Mouse (Mus musculus) stomach, postnatal 0 days (tissue): ENCODE results near the gene Zfhx3. TPM values are rescaled to one million over a fixed set of nuclear protein-coding genes. Genes with fewer than 3 reads are reported as not detected.

ENCODE experiments used
- ATAC-seq: fragments of 200-750 bp; cut with Nextera tagmentation; 2 replicates; pipeline ENCODE4 v1.8.0; 2017; ENCODE audit not compliant: low FRiP score, low TSS enrichment
- DNase-seq: peaks from one replicate; pipeline ENCODE4 v3.0.0-alpha.2; 2016; ENCODE audit warnings: low spot score
- H3K27ac ChIP-seq: fragments of 300-500 bp; sonication (generic); replicated peaks from 2 replicates; pipeline ENCODE4 v1.5.1; 2014; ENCODE audit warnings: mild to moderate bottlenecking, control low read depth
- H3K27me3 ChIP-seq: fragments of 300-500 bp; sonication (generic); 2 replicates; pipeline ENCODE4 v1.6.1; 2014; ENCODE audit warnings: low read length; ENCODE audit not compliant: control insufficient read depth, insufficient read depth
- H3K36me3 ChIP-seq: fragments of 300-500 bp; sonication (generic); 2 replicates; pipeline ENCODE4 v1.6.1; 2014; ENCODE audit warnings: low read length, mixed read lengths; ENCODE audit not compliant: control insufficient read depth, insufficient read depth
- H3K4me1 ChIP-seq: fragments of 300-500 bp; sonication (generic); replicated peaks from 2 replicates; pipeline ENCODE4 v1.6.1; 2014; ENCODE audit warnings: antibody characterized with exemption; ENCODE audit not compliant: control insufficient read depth, insufficient read depth
- H3K4me2 ChIP-seq: fragments of 300-500 bp; sonication (generic); replicated peaks from 2 replicates; pipeline ENCODE4 v1.6.1; 2014; ENCODE audit warnings: low read depth, mild to moderate bottlenecking, control low read depth, moderate library complexity
- H3K4me3 ChIP-seq: fragments of 300-500 bp; sonication (generic); 2 replicates; pipeline ENCODE4 v1.5.1; 2014; ENCODE audit warnings: low read depth, low read length, control low read depth
- H3K9ac ChIP-seq: fragments of 300-500 bp; sonication (generic); 2 replicates; pipeline ENCODE4 v1.6.1; 2014; ENCODE audit warnings: mild to moderate bottlenecking, low read length, control low read depth, mixed read lengths
- H3K9me3 ChIP-seq: fragments of 300-500 bp; sonication (generic); 2 replicates; pipeline ENCODE4 v1.6.1; 2016; ENCODE audit warnings: low read length; ENCODE audit not compliant: control insufficient read depth
- CTCF ChIP-seq: IDR thresholded peaks from 2 replicates; pipeline ENCODE4 v1.5.1; 2016; ENCODE audit warnings: antibody characterized with exemption, low read depth, mild to moderate bottlenecking, moderate library complexity
- EP300 ChIP-seq: optimal IDR thresholded peaks from 2 replicates; pipeline ENCODE3; 2016; ENCODE audit warnings: antibody characterized with exemption
- WGBS: fragments of 180-500 bp; shearing (Covaris S2); extraction: QIAGEN DNeasy Blood & Tissue Kit; methylation state at CpG from one replicate; pipeline ENCODE4 v1.1.7; 2014; 5-methylcytosine and 5-hydroxymethylcytosine counted together
- polyA plus RNA-seq: library from polyadenylated mRNA; unstranded; fragments of >200 nt; fragmentation: Nextera tagmentation; extraction: Ambion mirVana; gene quantifications from 2 replicates; pipeline ENCODE4 v1.2.1, GENCODE M21; 2015

Zfhx3 gene
- polyA plus RNA-seq, 1 experiment from 2014 or later: 4.6 TPM

GRCm38 (mm10) chr8:108709441-108709840 is 767.0 kb downstream of the Zfhx3 start:
- peak overlapping the region; percentile 65 for H3K27ac ChIP-seq
- no peak overlapping the region for H3K9ac ChIP-seq
- H3K27me3 ChIP-seq: no peaks in the 10 kb centered on the region
- no peak for TF ChIP-seq CTCF
- no peak for TF ChIP-seq EP300
- H3K36me3 ChIP-seq: no peaks in the 10 kb centered on the region
- ATAC-seq: no peak
- no peak overlapping the region for H3K4me3 ChIP-seq
- no peaks in the 10 kb centered on the region for H3K9me3 ChIP-seq
- 53% methylated on average over 2 of the region's 2 CpGs for WGBS
- H3K4me1 ChIP-seq: peaks cover 22% of the 10 kb centered on the region
- H3K4me2 ChIP-seq: no peak overlapping the region; the same call in 1 of the 2 replicates
- no peak for DNase-seq

GRCm38 (mm10) chr8:108709928-108710606 is 767.6 kb downstream of the Zfhx3 start:
- no peak for ATAC-seq
- Histone ChIP-seq H3K4me1 (peaks cover 22% of the 10 kb centered on the region), H3K9me3 (no peaks in the 10 kb centered on the region), H3K4me3 (no peak overlapping the region), H3K4me2 (no peak overlapping the region), H3K27me3 (no peaks in the 10 kb centered on the region), H3K27ac (peak overlapping the region; percentile 45), H3K9ac (no peak overlapping the region), H3K36me3 (no peaks in the 10 kb centered on the region)
- TF ChIP-seq EP300 (no peak), CTCF (no peak)
- WGBS: 49% methylated on average over 13 of the region's 13 CpGs
- no peak for DNase-seq

- H3K4me3 ChIP-seq: no peak overlapping the region
- no peaks in the 10 kb centered on the region for H3K36me3 ChIP-seq
- H3K4me2 ChIP-seq: no peak overlapping the region
- TF ChIP-seq EP300 (no peak), CTCF (no peak)
- no peaks in the 10 kb centered on the region for H3K27me3 ChIP-seq
- no peak for DNase-seq
- peak overlapping the region; percentile 19; the same call in 1 of the 2 replicates for H3K9ac ChIP-seq
- WGBS: 20% methylated on average over 8 of the region's 8 CpGs
- peak overlapping the region; percentile 84 for H3K27ac ChIP-seq
- H3K4me1 ChIP-seq: peaks cover 22% of the 10 kb centered on the region
- no peaks in the 10 kb centered on the region for H3K9me3 ChIP-seq
- no peak for ATAC-seq
Measured at GRCm38 (mm10) chr8:108710607-108711489, 768.4 kb downstream of the Zfhx3 start.

GRCm38 (mm10) chr8:108711490-108711793 is 769.0 kb downstream of the Zfhx3 start:
- ATAC-seq: no peak
- no peak for DNase-seq
- no peak overlapping the region for H3K4me3 ChIP-seq
- H3K9me3 ChIP-seq: no peaks in the 10 kb centered on the region
- H3K27me3 ChIP-seq: no peaks in the 10 kb centered on the region
- H3K4me2 ChIP-seq: no peak overlapping the region
- H3K9ac ChIP-seq: peak overlapping the region; percentile 19; the same call in 1 of the 2 replicates
- H3K4me1 ChIP-seq: peaks cover 22% of the 10 kb centered on the region
- TF ChIP-seq CTCF (no peak), EP300 (no peak)
- H3K27ac ChIP-seq: peak overlapping the region; percentile 84
- H3K36me3 ChIP-seq: no peaks in the 10 kb centered on the region
- 45% methylated on average over 5 of the region's 5 CpGs for WGBS

GRCm38 (mm10) chr8:108712001-108712411 is 769.6 kb downstream of the Zfhx3 start:
- no peak overlapping the region for H3K4me3 ChIP-seq
- no peak for DNase-seq
- 22% methylated on average over 14 of the region's 14 CpGs for WGBS

More at GRCm38 (mm10) chr8:108712001-108712411, 769.6 kb downstream of the Zfhx3 start:
- H3K27me3 ChIP-seq: no peaks in the 10 kb centered on the region
- TF ChIP-seq CTCF (no peak), EP300 (no peak)
- H3K9ac ChIP-seq: peak overlapping the region; percentile 50
- H3K9me3 ChIP-seq: no peaks in the 10 kb centered on the region
- ATAC-seq: no peak
- H3K36me3 ChIP-seq: no peaks in the 10 kb centered on the region
- peak overlapping the region; percentile 49 for H3K4me2 ChIP-seq
- peaks cover 21% of the 10 kb centered on the region for H3K4me1 ChIP-seq
- H3K27ac ChIP-seq: peak overlapping the region; percentile 84
